Mouse (Mus musculus) stomach, embryonic 16.5 days (tissue): ENCODE measurements around the gene Cpne5. TPM values are rescaled to one million over a fixed set of nuclear protein-coding genes. Genes with fewer than 3 reads are reported as not detected.
"Not testable (repeated sequence)": the region's sequence is repeated elsewhere in the genome, so short reads cannot be mapped to it uniquely, and the experiment has no call there.

Source experiments
- ATAC-seq: fragments of 200-750 bp; cut with Nextera tagmentation; 2 replicates; pipeline ENCODE4 v1.8.0; 2017; ENCODE audit warnings: moderate number of reproducible peaks, moderate TSS enrichment; ENCODE audit not compliant: insufficient read depth, low FRiP score
- H3K27ac ChIP-seq: fragments of 300-500 bp; sonication (generic); 2 replicates; pipeline ENCODE4 v1.5.1; 2014; ENCODE audit warnings: low read length
- H3K27me3 ChIP-seq: fragments of 300-500 bp; sonication (generic); 2 replicates; pipeline ENCODE4 v1.6.1; 2014; ENCODE audit warnings: low read length, control low read depth, mixed read lengths; ENCODE audit not compliant: control insufficient read depth, insufficient read depth
- H3K36me3 ChIP-seq: fragments of 300-500 bp; sonication (generic); 2 replicates; pipeline ENCODE4 v1.6.1; 2014; ENCODE audit warnings: low read length; ENCODE audit not compliant: control insufficient read depth, insufficient read depth
- H3K4me1 ChIP-seq: fragments of 300-500 bp; sonication (generic); 2 replicates; pipeline ENCODE4 v1.6.1; 2014; ENCODE audit warnings: low read length, control low read depth, mixed read lengths; ENCODE audit not compliant: control insufficient read depth, insufficient read depth
- H3K4me2 ChIP-seq: fragments of 300-500 bp; sonication (generic); 2 replicates; pipeline ENCODE4 v1.6.1; 2014; ENCODE audit warnings: low read depth, low read length, mixed read lengths
- H3K4me3 ChIP-seq: fragments of 300-500 bp; sonication (generic); replicated peaks from 2 replicates; pipeline ENCODE4 v1.5.1; 2014; ENCODE audit warnings: mild to moderate bottlenecking, low read length
- H3K9ac ChIP-seq: fragments of 300-500 bp; sonication (generic); 2 replicates; pipeline ENCODE4 v1.6.1; 2014; ENCODE audit warnings: low read length
- H3K9me3 ChIP-seq: fragments of 300-500 bp; sonication (generic); replicated peaks from 2 replicates; pipeline ENCODE4 v1.6.1; 2016; ENCODE audit warnings: low read length, control low read depth; ENCODE audit not compliant: control insufficient read depth
- WGBS: fragments of 180-500 bp; shearing (Covaris S2); extraction: QIAGEN DNeasy Blood & Tissue Kit; methylation state at CpG from one replicate; pipeline ENCODE4 v1.1.7; 2014; 5-methylcytosine and 5-hydroxymethylcytosine counted together
- polyA plus RNA-seq: library from polyadenylated mRNA; unstranded; fragments of >200 nt; fragmentation: Nextera tagmentation; extraction: Ambion mirVana; gene quantifications from 2 replicates; pipeline ENCODE4 v1.2.1, GENCODE M21; 2015

Gene Cpne5
- polyA plus RNA-seq, 1 experiment from 2014 or later, result 7.5 TPM

DNA sequence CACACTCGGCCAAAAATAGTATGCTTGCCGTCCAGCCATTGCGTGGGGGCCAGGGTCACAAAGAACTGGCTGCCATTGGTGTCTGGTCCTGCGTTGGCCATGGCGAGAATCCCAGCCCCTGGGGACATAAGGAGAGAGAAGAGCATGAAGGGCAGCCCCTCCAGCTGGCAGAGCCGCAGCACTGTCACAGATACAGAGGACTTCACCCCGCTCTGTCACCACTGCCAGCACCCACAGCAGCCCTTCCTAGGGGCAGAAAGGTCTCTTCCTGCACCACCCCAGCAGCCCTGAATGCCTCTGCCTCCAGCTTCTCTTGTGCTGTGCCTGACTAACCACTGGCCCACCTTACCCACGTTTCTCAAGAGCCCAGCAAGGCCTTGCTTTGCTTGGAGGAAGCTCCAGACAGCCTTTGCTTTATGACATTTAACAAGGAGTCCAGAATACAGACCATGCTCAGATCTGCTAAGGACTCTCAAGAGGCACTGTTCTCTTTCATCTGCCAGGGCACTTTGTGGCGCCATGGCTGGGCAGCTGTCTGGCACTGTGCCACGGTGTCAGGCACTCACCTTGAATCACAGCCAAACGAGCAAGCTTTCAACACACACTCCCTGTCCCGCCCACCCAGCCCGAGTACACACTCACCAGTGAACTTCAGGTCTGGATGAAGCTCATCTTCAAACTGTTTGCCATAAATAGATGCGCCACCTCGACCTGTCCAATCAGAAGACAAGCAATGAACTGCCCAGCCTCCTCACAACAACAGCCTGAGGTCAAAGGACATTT is 13.8 kb upstream of the Cpne5 start:
- peaks cover 8% of the 10 kb centered on the region; the same call in 1 of the 2 replicates for H3K4me1 ChIP-seq
- WGBS, result 70% methylated on average over 15 of the region's 15 CpGs
- H3K4me3 ChIP-seq, result no peak overlapping the region
- H3K9me3 ChIP-seq, result no peaks in the 10 kb centered on the region
- H3K4me2 ChIP-seq, result no peak overlapping the region
- H3K27ac ChIP-seq, result peak overlapping the region; percentile 41; the same call in 1 of the 2 replicates
- peaks cover 12% of the 10 kb centered on the region for H3K36me3 ChIP-seq
- no peaks in the 10 kb centered on the region for H3K27me3 ChIP-seq
- ATAC-seq, result peak; percentile 35; the same call in 1 of the 2 replicates
- H3K9ac ChIP-seq, result no peak overlapping the region

- H3K4me1 ChIP-seq, result peaks cover 11% of the 10 kb centered on the region
- not testable (repeated sequence) for ATAC-seq, H3K4me2 ChIP-seq, H3K4me3 ChIP-seq, H3K9ac ChIP-seq, H3K9me3 ChIP-seq, H3K27me3 ChIP-seq, H3K27ac ChIP-seq
- peaks cover 12% of the 10 kb centered on the region for H3K36me3 ChIP-seq
- 75% methylated on average over 14 of the region's 14 CpGs for WGBS
Measured at GRCm38 (mm10) chr17:29251006-29251405, 13.0 kb upstream of the Cpne5 start.

- WGBS, result 60% methylated on average over 9 of the region's 9 CpGs
- Histone ChIP-seq H3K9ac (no peak overlapping the region), H3K27me3 (no peaks in the 10 kb centered on the region), H3K27ac (no peak overlapping the region), H3K4me3 (no peak overlapping the region), H3K9me3 (no peaks in the 10 kb centered on the region), H3K4me2 (no peak overlapping the region), H3K36me3 (peaks cover 12% of the 10 kb centered on the region), H3K4me1 (peaks cover 11% of the 10 kb centered on the region)
- ATAC-seq, result no peak
Measured at GRCm38 (mm10) chr17:29249512-29249911, 11.5 kb upstream of the Cpne5 start.

DNA sequence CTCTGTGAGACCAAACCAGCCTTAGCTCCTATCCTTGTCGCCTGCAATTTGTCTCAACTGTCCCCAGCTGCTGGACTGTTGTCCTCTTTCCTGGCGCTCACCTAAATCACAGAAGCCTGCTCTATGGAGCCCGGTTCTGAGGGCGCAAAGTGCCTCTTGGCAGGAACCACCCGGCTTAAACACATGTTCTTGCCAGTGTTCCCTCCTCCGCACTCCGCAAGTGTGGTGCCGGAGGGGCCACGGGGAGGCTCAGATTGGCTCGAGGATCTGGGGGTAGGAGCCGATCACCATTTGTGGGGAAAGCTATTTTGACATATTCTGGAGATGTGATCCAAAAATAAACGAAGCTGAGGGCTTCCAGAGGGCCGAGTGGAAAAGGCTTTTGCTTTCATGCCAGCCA is 9.9 kb upstream of the Cpne5 start:
- H3K9ac ChIP-seq, result no peak overlapping the region
- 67% methylated on average over 13 of the region's 13 CpGs for WGBS
- no peak for ATAC-seq
- peaks cover 12% of the 10 kb centered on the region for H3K36me3 ChIP-seq
- H3K9me3 ChIP-seq, result no peaks in the 10 kb centered on the region
- H3K27ac ChIP-seq, result no peak overlapping the region
- no peaks in the 10 kb centered on the region for H3K27me3 ChIP-seq
- no peak overlapping the region for H3K4me3 ChIP-seq
- H3K4me2 ChIP-seq, result no peak overlapping the region
- peaks cover 11% of the 10 kb centered on the region for H3K4me1 ChIP-seq

DNA sequence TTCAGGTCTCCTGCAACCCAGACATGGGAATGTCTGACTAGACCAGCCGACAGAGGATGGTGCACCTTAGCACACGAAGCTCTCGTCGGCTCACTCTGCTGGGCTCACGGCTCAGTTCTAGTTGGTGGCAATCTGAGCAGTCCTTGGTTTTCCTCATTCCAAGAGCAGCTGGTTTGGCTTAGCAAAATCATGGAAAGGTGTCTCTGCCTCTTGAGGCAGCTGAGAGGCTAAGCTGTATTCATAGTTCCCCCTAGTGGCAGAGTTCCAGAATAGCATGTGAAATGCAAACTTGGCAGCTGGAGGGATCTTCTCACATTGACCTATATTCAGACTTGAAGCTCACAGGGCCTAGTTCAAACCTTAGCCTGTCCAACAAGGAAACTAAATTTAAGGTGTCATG is 8.6 kb upstream of the Cpne5 start:
- Histone ChIP-seq H3K36me3 (peaks cover 12% of the 10 kb centered on the region), H3K27me3 (no peaks in the 10 kb centered on the region), H3K9ac (no peak overlapping the region), H3K4me3 (no peak overlapping the region), H3K4me2 (no peak overlapping the region), H3K4me1 (peaks cover 5% of the 10 kb centered on the region), H3K27ac (no peak overlapping the region), H3K9me3 (no peaks in the 10 kb centered on the region)
- peak; percentile 50; the same call in 1 of the 2 replicates for ATAC-seq
- WGBS, result 29% methylated on average over 5 of the region's 5 CpGs

GRCm38 (mm10) chr17:29245725-29246124 is 7.8 kb upstream of the Cpne5 start:
- Histone ChIP-seq H3K36me3 (peaks cover 5% of the 10 kb centered on the region; the same call in 1 of the 2 replicates), H3K9ac (no peak overlapping the region), H3K4me2 (no peak overlapping the region), H3K9me3 (no peaks in the 10 kb centered on the region), H3K4me3 (no peak overlapping the region), H3K4me1 (peaks cover 3% of the 10 kb centered on the region), H3K27ac (no peak overlapping the region), H3K27me3 (no peaks in the 10 kb centered on the region)
- no peak for ATAC-seq
- WGBS, result 42% methylated on average over 7 of the region's 7 CpGs

- H3K36me3 ChIP-seq, result no peaks in the 10 kb centered on the region
- WGBS, result 39% methylated on average over 11 of the region's 12 CpGs
- H3K9ac ChIP-seq, result no peak overlapping the region
- H3K4me3 ChIP-seq, result no peak overlapping the region
- ATAC-seq, result no peak
- H3K9me3 ChIP-seq, result no peaks in the 10 kb centered on the region
- peaks cover 3% of the 10 kb centered on the region for H3K4me1 ChIP-seq
- no peaks in the 10 kb centered on the region for H3K27me3 ChIP-seq
- H3K27ac ChIP-seq, result no peak overlapping the region
- H3K4me2 ChIP-seq, result no peak overlapping the region
Measured at GRCm38 (mm10) chr17:29244912-29245311, 6.9 kb upstream of the Cpne5 start.

- Histone ChIP-seq H3K9me3 (no peaks in the 10 kb centered on the region), H3K27ac (no peak overlapping the region), H3K4me2 (peak overlapping the region; percentile 99), H3K4me1 (peaks cover 22% of the 10 kb centered on the region), H3K9ac (peak overlapping the region; percentile 78), H3K36me3 (no peaks in the 10 kb centered on the region), H3K4me3 (peak overlapping the region; percentile 63), H3K27me3 (0 out of 2 replicates have a peak, but pooled peaks cover 11% of the 10 kb centered on the region)
- ATAC-seq, result peak; percentile 19; the same call in 1 of the 2 replicates
- 3% methylated on average over 23 of the region's 23 CpGs for WGBS
Measured at GRCm38 (mm10) chr17:29238421-29238945, 516 bp upstream of the Cpne5 start.

GRCm38 (mm10) chr17:29237267-29237771 is 648 bp downstream of the Cpne5 start:
- WGBS, result 2% methylated on average over 32 of the region's 32 CpGs
- Histone ChIP-seq H3K27me3 (0 out of 2 replicates have a peak, but pooled peaks cover 11% of the 10 kb centered on the region), H3K4me2 (peak overlapping the region; percentile 99), H3K4me1 (peaks cover 28% of the 10 kb centered on the region), H3K9ac (peak overlapping the region; percentile 78), H3K4me3 (peak overlapping the region; percentile 63), H3K9me3 (no peaks in the 10 kb centered on the region), H3K36me3 (no peaks in the 10 kb centered on the region), H3K27ac (no peak overlapping the region)
- ATAC-seq, result peak; percentile 10; the same call in 1 of the 2 replicates
